Mouse (Mus musculus): ENCODE data around the gene Sult2a2. TPM values are rescaled to one million over a fixed set of nuclear protein-coding genes. Genes with fewer than 3 reads are reported as not detected.

Sult2a2 gene
- polyA plus RNA-seq (2014; fragmentation: Illumina TruSeq; extraction: RNeasy Lipid Tissue Mini Kit (QIAGEN cat#74804); ENCODE audit: low read depth, low replicate concordance): 1.4 TPM

GRCm38 (mm10) chr7:13733205-13733604 is at the start of gene Sult2a2:
Gene Sult2a2 (plus strand): TSS chr7:13733505.

Other genes with a start within 250 kb of the Sult2a2 start
- not detected for gene Bsph2, start 162.4 kb upstream of the Sult2a2 start, polyA plus RNA-seq (2014; fragmentation: Illumina TruSeq; extraction: RNeasy Lipid Tissue Mini Kit (QIAGEN cat#74804); ENCODE audit: low read depth, low replicate concordance)
- not detected for gene Sult2a5, start 109.5 kb upstream of the Sult2a2 start, polyA plus RNA-seq (2014; fragmentation: Illumina TruSeq; extraction: RNeasy Lipid Tissue Mini Kit (QIAGEN cat#74804); ENCODE audit: low read depth, low replicate concordance)
- gene Sult2a1, start 103.9 kb downstream of the Sult2a2 start, polyA plus RNA-seq (2014; fragmentation: Illumina TruSeq; extraction: RNeasy Lipid Tissue Mini Kit (QIAGEN cat#74804); ENCODE audit: low read depth, low replicate concordance): 0.65 TPM

All from heart, adult 10 weeks (tissue).